Mouse (Mus musculus) megakaryocyte, embryonic 14.5 days (primary cell): Measurements from ENCODE around the gene Tmem150a.

Source experiments
- FLI1 ChIP-seq: IDR thresholded peaks from 2 replicates; pipeline ENCODE4 v1.6.1; 2012; ENCODE audit warnings: low read length, inconsistent platforms, mixed read lengths
- GATA1 ChIP-seq: IDR thresholded peaks from 3 replicates; pipeline ENCODE4 v1.6.1; 2012; ENCODE audit warnings: mixed read lengths, low read length, inconsistent platforms, borderline replicate concordance

DNA sequence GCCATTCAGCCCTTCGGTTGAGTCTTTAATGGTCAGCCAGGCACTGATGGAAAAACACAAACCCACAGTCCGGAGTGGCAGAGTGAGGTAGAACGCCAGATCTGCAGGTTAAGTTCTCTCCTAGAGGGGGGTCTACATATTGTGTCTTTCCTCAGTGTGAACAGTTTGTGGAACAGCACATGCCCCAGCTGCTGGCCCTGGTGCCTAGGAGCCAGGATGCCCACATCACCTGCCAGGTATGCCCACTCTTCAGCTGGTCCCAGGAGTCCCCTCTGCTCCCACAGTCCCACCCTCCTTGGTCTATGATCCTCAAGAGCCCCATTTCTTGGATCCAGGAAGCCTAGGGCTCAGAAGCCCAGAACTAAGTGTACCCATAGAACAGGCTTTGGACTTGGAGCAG is 43.0 kb upstream of the Tmem150a start:
- no peak for TF ChIP-seq FLI1
- TF ChIP-seq GATA1 = no peak
